Mouse (Mus musculus): ENCODE measurements around the gene Dync1h1. TPM values are rescaled to one million over a fixed set of nuclear protein-coding genes. Genes with fewer than 3 reads are reported as not detected.

Gene Dync1h1
- polyA plus RNA-seq, 1 experiment from 2014 or later: 13.6 TPM

Small RNA genes within 50 kb of the gene (microRNA-seq; reads per million reads assigned to microRNA genes)
- gene Gm27299: not detected

Other genes with a start within 250 kb of the Dync1h1 start
- gene Ppp2r5c, start 154.3 kb upstream of the Dync1h1 start, polyA plus RNA-seq (2015; fragmentation: Nextera tagmentation; extraction: Ambion mirVana): 59.4 and 65.0 TPM in 2 replicates
- gene 1700001K19Rik, start 81.2 kb downstream of the Dync1h1 start, polyA plus RNA-seq (2015; fragmentation: Nextera tagmentation; extraction: Ambion mirVana): not detected in 2 replicates
- 431 and 513 TPM in 2 replicates for gene Hsp90aa1, start 101.3 kb downstream of the Dync1h1 start, polyA plus RNA-seq (2015; fragmentation: Nextera tagmentation; extraction: Ambion mirVana)
- 8.4 and 9.3 TPM in 2 replicates for gene Wdr20, start 136.5 kb downstream of the Dync1h1 start, polyA plus RNA-seq (2015; fragmentation: Nextera tagmentation; extraction: Ambion mirVana)
- gene Mok, start 239.5 kb downstream of the Dync1h1 start, polyA plus RNA-seq (2015; fragmentation: Nextera tagmentation; extraction: Ambion mirVana): 0.27 and 0.34 TPM in 2 replicates
- gene Zfp839, start 248.8 kb downstream of the Dync1h1 start, polyA plus RNA-seq (2015; fragmentation: Nextera tagmentation; extraction: Ambion mirVana): 1.4 and 1.5 TPM in 2 replicates